Mouse (Mus musculus) midbrain, embryonic 13.5 days (tissue): Measurements from ENCODE around the gene Spata13. TPM values are rescaled to one million over a fixed set of nuclear protein-coding genes. Genes with fewer than 3 reads are reported as not detected.

Experiments
- ATAC-seq: fragments of 200-750 bp; cut with Nextera tagmentation; 2 replicates; pipeline ENCODE4 v1.8.0; 2017; ENCODE audit warnings: mild to moderate bottlenecking, moderate TSS enrichment, moderate library complexity
- H3K27ac ChIP-seq: fragments of 300-500 bp; sonication (generic); 2 replicates; pipeline ENCODE4 v1.5.1; 2015; ENCODE audit warnings: inconsistent platforms, mild to moderate bottlenecking, moderate library complexity
- H3K27me3 ChIP-seq: fragments of 300-500 bp; sonication (generic); 2 replicates; pipeline ENCODE4 v1.6.1; 2015; ENCODE audit warnings: mild to moderate bottlenecking, inconsistent platforms
- H3K36me3 ChIP-seq: fragments of 300-500 bp; sonication (generic); 2 replicates; pipeline ENCODE4 v1.6.1; 2015; ENCODE audit warnings: mild to moderate bottlenecking, inconsistent platforms
- H3K4me1 ChIP-seq: fragments of 300-500 bp; sonication (generic); replicated peaks from 2 replicates; pipeline ENCODE4 v1.6.1; 2015; ENCODE audit warnings: inconsistent platforms
- H3K4me2 ChIP-seq: fragments of 300-500 bp; sonication (generic); replicated peaks from 2 replicates; pipeline ENCODE4 v1.6.1; 2015; ENCODE audit warnings: moderate library complexity, mild to moderate bottlenecking, inconsistent platforms
- H3K4me3 ChIP-seq: fragments of 300-500 bp; sonication (generic); replicated peaks from 2 replicates; pipeline ENCODE4 v1.5.1; 2015; ENCODE audit warnings: mild to moderate bottlenecking, inconsistent platforms
- H3K9ac ChIP-seq: fragments of 300-500 bp; sonication (generic); replicated peaks from 2 replicates; pipeline ENCODE4 v1.6.1; 2015; ENCODE audit warnings: mild to moderate bottlenecking, inconsistent platforms
- H3K9me3 ChIP-seq: fragments of 300-500 bp; sonication (generic); 2 replicates; pipeline ENCODE4 v1.6.1; 2016; ENCODE audit warnings: mild to moderate bottlenecking, inconsistent platforms
- WGBS: fragments of 180-500 bp; shearing (Covaris S2); methylation state at CpG from one replicate; pipeline ENCODE4 v1.1.7; 2015; 5-methylcytosine and 5-hydroxymethylcytosine counted together
- polyA plus RNA-seq: library from polyadenylated mRNA; unstranded; fragments of >200 nt; fragmentation: Nextera tagmentation; extraction: Ambion mirVana; gene quantifications from 2 replicates; pipeline ENCODE4 v1.2.1, GENCODE M21; 2015

Spata13 gene
- 41.3 and 47.4 TPM in 2 replicates for polyA plus RNA-seq

GRCm38 (mm10) chr14:60633961-60634864 is at the start of gene Spata13:
Spata13 (plus strand) TSS chr14:60634001.
- Histone ChIP-seq H3K4me3 (peak within 1 kb of the TSS; percentile 76), H3K9me3 (no peaks in the 10 kb centered on the region), H3K9ac (peak within 1 kb of the TSS; percentile 82), H3K27me3 (no peaks in the 10 kb centered on the region), H3K27ac (peak within 1 kb of the TSS; percentile 79), H3K36me3 (no peaks in the 10 kb centered on the region), H3K4me1 (peaks cover 46% of the 10 kb centered on the region), H3K4me2 (peak within 1 kb of the TSS; percentile 90)
- WGBS, result under 1% methylated on average over 50 of the region's 50 CpGs
- peak; percentile 85 for ATAC-seq

GRCm38 (mm10) chr14:60586687-60587453 is 46.9 kb upstream of the Spata13 start:
- Histone ChIP-seq H3K36me3 (no peaks in the 10 kb centered on the region), H3K9me3 (0 out of 2 replicates have a peak, but pooled peaks cover under 1% of the 10 kb centered on the region), H3K27ac (peak overlapping the region; percentile 65), H3K4me3 (no peak overlapping the region), H3K9ac (no peak overlapping the region), H3K4me2 (no peak overlapping the region), H3K27me3 (no peaks in the 10 kb centered on the region), H3K4me1 (peaks cover 20% of the 10 kb centered on the region)
- 18% methylated on average over 15 of the region's 15 CpGs for WGBS
- peak; percentile 80 for ATAC-seq

GRCm38 (mm10) chr14:60589001-60589400 is 44.8 kb upstream of the Spata13 start:
- H3K36me3 ChIP-seq, result no peaks in the 10 kb centered on the region
- no peak overlapping the region for H3K27ac ChIP-seq
- WGBS, result 79% methylated on average over 2 of the region's 2 CpGs
- H3K4me1 ChIP-seq, result peaks cover 20% of the 10 kb centered on the region
- no peaks in the 10 kb centered on the region for H3K9me3 ChIP-seq
- no peak overlapping the region for H3K4me3 ChIP-seq
- H3K4me2 ChIP-seq, result no peak overlapping the region
- ATAC-seq, result no peak
- H3K9ac ChIP-seq, result no peak overlapping the region
- H3K27me3 ChIP-seq, result no peaks in the 10 kb centered on the region

GRCm38 (mm10) chr14:60592339-60592738 is 41.5 kb upstream of the Spata13 start:
- Histone ChIP-seq H3K27ac (no peak overlapping the region), H3K4me3 (no peak overlapping the region), H3K4me2 (no peak overlapping the region), H3K9ac (no peak overlapping the region), H3K27me3 (no peaks in the 10 kb centered on the region), H3K9me3 (no peaks in the 10 kb centered on the region), H3K4me1 (peaks cover 14% of the 10 kb centered on the region), H3K36me3 (no peaks in the 10 kb centered on the region)
- no peak for ATAC-seq
- 88% methylated on average over 5 of the region's 5 CpGs for WGBS

GRCm38 (mm10) chr14:60592822-60593221 is 41.0 kb upstream of the Spata13 start:
- Histone ChIP-seq H3K9me3 (no peaks in the 10 kb centered on the region), H3K27me3 (no peaks in the 10 kb centered on the region), H3K36me3 (no peaks in the 10 kb centered on the region), H3K4me1 (0 out of 2 replicates have a peak, but pooled peaks cover 12% of the 10 kb centered on the region), H3K4me2 (no peak overlapping the region), H3K9ac (no peak overlapping the region), H3K27ac (no peak overlapping the region), H3K4me3 (no peak overlapping the region)
- WGBS, result 80% methylated on average over 7 of the region's 7 CpGs
- no peak for ATAC-seq

- H3K9ac ChIP-seq, result no peak overlapping the region
- ATAC-seq, result no peak
These were observed 36.2 kb upstream of the Spata13 start for GRCm38 (mm10) chr14:60597571-60597970.

GRCm38 (mm10) chr14:60599044-60599443 is 34.8 kb upstream of the Spata13 start:
- WGBS, result 93% methylated on average over 2 of the region's 2 CpGs
- no peaks in the 10 kb centered on the region for H3K27me3 ChIP-seq
- ATAC-seq, result no peak

More at GRCm38 (mm10) chr14:60597571-60597970, 36.2 kb upstream of the Spata13 start:
- H3K4me2 ChIP-seq, result no peak overlapping the region
- no peak overlapping the region for H3K27ac ChIP-seq
- H3K36me3 ChIP-seq, result no peaks in the 10 kb centered on the region
- no peaks in the 10 kb centered on the region for H3K9me3 ChIP-seq
- WGBS, result 18% methylated on average over 4 of the region's 4 CpGs
- 0 out of 2 replicates have a peak, but pooled peaks cover 4% of the 10 kb centered on the region for H3K4me1 ChIP-seq
- H3K27me3 ChIP-seq, result no peaks in the 10 kb centered on the region
- H3K4me3 ChIP-seq, result no peak overlapping the region

GRCm38 (mm10) chr14:60605564-60605963 is 28.2 kb upstream of the Spata13 start:
- H3K4me3 ChIP-seq, result no peak overlapping the region
- H3K36me3 ChIP-seq, result no peaks in the 10 kb centered on the region
- WGBS, result 89% methylated on average over 2 of the region's 2 CpGs
- ATAC-seq, result no peak
- H3K9ac ChIP-seq, result no peak overlapping the region
- H3K4me1 ChIP-seq, result no peaks in the 10 kb centered on the region; the same call in 1 of the 2 replicates
- no peaks in the 10 kb centered on the region for H3K9me3 ChIP-seq
- H3K27me3 ChIP-seq, result no peaks in the 10 kb centered on the region
- H3K27ac ChIP-seq, result no peak overlapping the region
- no peak overlapping the region for H3K4me2 ChIP-seq

More at GRCm38 (mm10) chr14:60599044-60599443, 34.8 kb upstream of the Spata13 start:
- Histone ChIP-seq H3K9ac (no peak overlapping the region), H3K27ac (no peak overlapping the region), H3K9me3 (no peaks in the 10 kb centered on the region), H3K4me3 (no peak overlapping the region), H3K36me3 (no peaks in the 10 kb centered on the region), H3K4me1 (0 out of 2 replicates have a peak, but pooled peaks cover 4% of the 10 kb centered on the region), H3K4me2 (no peak overlapping the region)

- 85% methylated on average over 4 of the region's 4 CpGs for WGBS
- Histone ChIP-seq H3K27ac (no peak overlapping the region), H3K4me2 (no peak overlapping the region), H3K9ac (no peak overlapping the region), H3K4me3 (no peak overlapping the region), H3K9me3 (no peaks in the 10 kb centered on the region), H3K4me1 (no peaks in the 10 kb centered on the region; the same call in 1 of the 2 replicates), H3K27me3 (no peaks in the 10 kb centered on the region), H3K36me3 (no peaks in the 10 kb centered on the region)
- ATAC-seq, result no peak
These were observed 27.6 kb upstream of the Spata13 start for GRCm38 (mm10) chr14:60606194-60606593.

- Histone ChIP-seq H3K9me3 (no peaks in the 10 kb centered on the region), H3K4me3 (no peak overlapping the region), H3K36me3 (no peaks in the 10 kb centered on the region), H3K4me1 (peaks cover 2% of the 10 kb centered on the region; the same call in 1 of the 2 replicates), H3K9ac (no peak overlapping the region), H3K4me2 (no peak overlapping the region), H3K27me3 (no peaks in the 10 kb centered on the region), H3K27ac (no peak overlapping the region)
- no peak for ATAC-seq
- 90% methylated on average over 4 of the region's 4 CpGs for WGBS
These were observed 26.1 kb upstream of the Spata13 start for GRCm38 (mm10) chr14:60607743-60608142.

- Histone ChIP-seq H3K9ac (no peak overlapping the region), H3K9me3 (no peaks in the 10 kb centered on the region), H3K36me3 (no peaks in the 10 kb centered on the region), H3K27me3 (no peaks in the 10 kb centered on the region), H3K27ac (no peak overlapping the region), H3K4me2 (no peak overlapping the region), H3K4me3 (no peak overlapping the region), H3K4me1 (peaks cover 8% of the 10 kb centered on the region; the same call in 1 of the 2 replicates)
- no peak for ATAC-seq
- WGBS, result 83% methylated on average over 1 of the region's 1 CpGs
These were observed 24.6 kb upstream of the Spata13 start for GRCm38 (mm10) chr14:60609160-60609559.

GRCm38 (mm10) chr14:60612671-60613070 is 21.1 kb upstream of the Spata13 start:
- ATAC-seq, result no peak
- Histone ChIP-seq H3K27me3 (no peaks in the 10 kb centered on the region), H3K4me1 (peaks cover 14% of the 10 kb centered on the region), H3K9me3 (no peaks in the 10 kb centered on the region), H3K36me3 (no peaks in the 10 kb centered on the region), H3K27ac (peak overlapping the region; percentile 9; the same call in 1 of the 2 replicates), H3K4me3 (no peak overlapping the region), H3K4me2 (no peak overlapping the region), H3K9ac (no peak overlapping the region)
- 5% methylated on average over 7 of the region's 7 CpGs for WGBS
